Mouse (Mus musculus): ENCODE results near the gene Olfr933.

Gene Olfr933

GRCm38 (mm10) chr9:38972013-38972412, at the start of gene Olfr933:
TSS of gene Olfr933 (plus strand) at chr9:38972313.
- DNase-seq: no peak

GRCm38 (mm10) chr9:38929509-38929908, 42.6 kb upstream of the Olfr933 start, which contains the start of gene Olfr930:
TSS of gene Olfr930 (plus strand) at chr9:38929809.
- DNase-seq: no peak

- no peak for DNase-seq
Measured at GRCm38 (mm10) chr9:38953401-38954123, 18.6 kb upstream of the Olfr933 start.

DNA sequence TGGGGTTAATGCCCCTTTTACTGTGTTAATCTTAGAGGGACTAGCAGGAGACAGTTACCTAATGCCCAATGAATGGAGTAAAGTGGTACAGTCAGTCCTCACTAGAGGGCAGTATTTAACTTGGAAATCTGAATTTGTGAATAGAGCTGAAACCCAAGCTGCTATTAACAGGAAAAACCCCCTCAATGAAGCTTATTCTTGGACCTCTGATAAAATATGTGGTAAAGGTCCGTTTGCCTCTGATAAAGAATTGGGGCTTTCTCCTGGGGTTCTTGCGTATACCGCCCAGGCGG, 18.0 kb upstream of the Olfr933 start:
- DNase-seq: no peak

GRCm38 (mm10) chr9:38988215-38988614, 16.1 kb downstream of the Olfr933 start, which contains the start of gene Olfr934:
TSS of gene Olfr934 (minus strand) at chr9:38988315.
- no peak for DNase-seq

GRCm38 (mm10) chr9:38999583-38999982, 27.5 kb downstream of the Olfr933 start, which contains the start of gene Olfr935:
TSS of gene Olfr935 (minus strand) at chr9:38999683.
- no peak for DNase-seq

GRCm38 (mm10) chr9:39023277-39023676, 51.2 kb downstream of the Olfr933 start, which contains the start of gene Olfr146:
TSS of gene Olfr146 (minus strand) at chr9:39023377.
- no peak for DNase-seq

Measured in cerebellum, adult 9-11 months (tissue).